Mouse (Mus musculus): ENCODE measurements around the gene Gm10260. TPM values are rescaled to one million over a fixed set of nuclear protein-coding genes. Genes with fewer than 3 reads are reported as not detected.

Gene Gm10260
- polyA plus RNA-seq, 1 experiment from 2014 or later: 2.4 TPM

- Histone ChIP-seq H3K9me3 (replicated peaks) (no peaks in the 10 kb centered on the region), H3K27me3 (replicated peaks) (no peaks in the 10 kb centered on the region), H3K36me3 (no peaks in the 10 kb centered on the region), H3K4me3 (replicated peaks) (no peak overlapping the region), H3K27ac (replicated peaks) (no peak overlapping the region), H3K9ac (replicated peaks) (no peak overlapping the region), H3K4me1 (peaks cover 15% of the 10 kb centered on the region), H3K4me2 (no peak overlapping the region)
- whole genome bisulfite sequencing: 91% methylated on average over 7 of the region's 7 CpGs
- ATAC-seq (ENCODE audit: low FRiP score): no peak
Measured at GRCm38 (mm10) chr13:97781637-97782036, 21.2 kb upstream of the Gm10260 start.

GRCm38 (mm10) chr13:97780556-97780955 is 20.1 kb upstream of the Gm10260 start:
- Histone ChIP-seq H3K27me3 (replicated peaks) (no peaks in the 10 kb centered on the region), H3K9me3 (replicated peaks) (no peaks in the 10 kb centered on the region), H3K36me3 (no peaks in the 10 kb centered on the region), H3K4me2 (no peak overlapping the region), H3K4me3 (replicated peaks) (no peak overlapping the region), H3K4me1 (peaks cover 15% of the 10 kb centered on the region), H3K27ac (replicated peaks) (no peak overlapping the region), H3K9ac (replicated peaks) (no peak overlapping the region)
- no peak for ATAC-seq (ENCODE audit: low FRiP score)
- 61% methylated on average over 2 of the region's 2 CpGs for WGBS

- no peaks in the 10 kb centered on the region for H3K27me3 ChIP-seq (replicated peaks)
- no peak overlapping the region for H3K4me3 ChIP-seq (replicated peaks)
- 78% methylated on average over 8 of the region's 8 CpGs for WGBS
- peaks cover 13% of the 10 kb centered on the region for H3K4me1 ChIP-seq
- H3K36me3 ChIP-seq: no peaks in the 10 kb centered on the region
- H3K27ac ChIP-seq (replicated peaks): 0 out of 2 replicates have a peak overlapping the region, but pooled peaks have one; percentile 13
- ATAC-seq (ENCODE audit: low FRiP score): no peak
- no peaks in the 10 kb centered on the region for H3K9me3 ChIP-seq (replicated peaks)
- H3K9ac ChIP-seq (replicated peaks): no peak overlapping the region
- H3K4me2 ChIP-seq: no peak overlapping the region
Measured at GRCm38 (mm10) chr13:97779657-97780445, 19.4 kb upstream of the Gm10260 start.

- WGBS: 85% methylated on average over 5 of the region's 5 CpGs
- H3K27me3 ChIP-seq (replicated peaks): no peaks in the 10 kb centered on the region
- no peak for ATAC-seq (ENCODE audit: low FRiP score)
- H3K4me1 ChIP-seq: peaks cover 12% of the 10 kb centered on the region
- no peaks in the 10 kb centered on the region for H3K36me3 ChIP-seq
- no peak overlapping the region for H3K4me2 ChIP-seq
- H3K9ac ChIP-seq (replicated peaks): no peak overlapping the region
- no peak overlapping the region for H3K27ac ChIP-seq (replicated peaks)
- no peaks in the 10 kb centered on the region for H3K9me3 ChIP-seq (replicated peaks)
- H3K4me3 ChIP-seq (replicated peaks): no peak overlapping the region
Measured at GRCm38 (mm10) chr13:97778698-97779194, 18.3 kb upstream of the Gm10260 start.

- Histone ChIP-seq H3K4me2 (no peak overlapping the region), H3K9me3 (replicated peaks) (no peaks in the 10 kb centered on the region), H3K27me3 (replicated peaks) (no peaks in the 10 kb centered on the region), H3K4me3 (replicated peaks) (no peak overlapping the region), H3K9ac (replicated peaks) (no peak overlapping the region), H3K27ac (replicated peaks) (no peak overlapping the region), H3K4me1 (peaks cover 12% of the 10 kb centered on the region), H3K36me3 (no peaks in the 10 kb centered on the region)
- no peak for ATAC-seq (ENCODE audit: low FRiP score)
- WGBS: 89% methylated on average over 2 of the region's 2 CpGs
Measured at GRCm38 (mm10) chr13:97777667-97778066, 17.2 kb upstream of the Gm10260 start.

- H3K4me1 ChIP-seq: peaks cover 12% of the 10 kb centered on the region
- no peaks in the 10 kb centered on the region for H3K27me3 ChIP-seq (replicated peaks)
- no peak overlapping the region for H3K27ac ChIP-seq (replicated peaks)
- 52% methylated on average over 3 of the region's 3 CpGs for WGBS
- no peak overlapping the region for H3K9ac ChIP-seq (replicated peaks)
- H3K9me3 ChIP-seq (replicated peaks): peaks cover 3% of the 10 kb centered on the region
- no peak overlapping the region for H3K4me2 ChIP-seq
- no peaks in the 10 kb centered on the region for H3K36me3 ChIP-seq
- no peak overlapping the region for H3K4me3 ChIP-seq (replicated peaks)
- no peak for ATAC-seq (ENCODE audit: low FRiP score)
Measured at GRCm38 (mm10) chr13:97776702-97777101, 16.3 kb upstream of the Gm10260 start.

GRCm38 (mm10) chr13:97775907-97776306 is 15.5 kb upstream of the Gm10260 start:
- Histone ChIP-seq H3K9ac (replicated peaks) (no peak overlapping the region), H3K36me3 (no peaks in the 10 kb centered on the region), H3K27ac (replicated peaks) (no peak overlapping the region), H3K27me3 (replicated peaks) (no peaks in the 10 kb centered on the region), H3K9me3 (replicated peaks) (peaks cover 5% of the 10 kb centered on the region), H3K4me3 (replicated peaks) (no peak overlapping the region), H3K4me2 (no peak overlapping the region), H3K4me1 (peaks cover 12% of the 10 kb centered on the region)
- 98% methylated on average over 8 of the region's 8 CpGs for WGBS
- no peak for ATAC-seq (ENCODE audit: low FRiP score)

- Histone ChIP-seq H3K4me1 (peaks cover 12% of the 10 kb centered on the region), H3K27ac (replicated peaks) (peak overlapping the region; percentile 68), H3K27me3 (replicated peaks) (no peaks in the 10 kb centered on the region), H3K36me3 (no peaks in the 10 kb centered on the region), H3K4me2 (0 out of 2 replicates have a peak overlapping the region, but pooled peaks have one; percentile 6), H3K9me3 (replicated peaks) (peaks cover 5% of the 10 kb centered on the region), H3K9ac (replicated peaks) (no peak overlapping the region), H3K4me3 (replicated peaks) (no peak overlapping the region)
- ATAC-seq (ENCODE audit: low FRiP score): peak; percentile 89
- WGBS: 13% methylated on average over 10 of the region's 10 CpGs
Measured at GRCm38 (mm10) chr13:97774740-97775425, 14.5 kb upstream of the Gm10260 start.

- 87% methylated on average over 3 of the region's 3 CpGs for WGBS
- Histone ChIP-seq H3K27me3 (replicated peaks) (no peaks in the 10 kb centered on the region), H3K4me1 (peaks cover 6% of the 10 kb centered on the region), H3K27ac (replicated peaks) (no peak overlapping the region), H3K4me2 (no peak overlapping the region), H3K9me3 (replicated peaks) (peaks cover 5% of the 10 kb centered on the region), H3K9ac (replicated peaks) (no peak overlapping the region), H3K36me3 (no peaks in the 10 kb centered on the region), H3K4me3 (replicated peaks) (no peak overlapping the region)
- ATAC-seq (ENCODE audit: low FRiP score): no peak
Measured at GRCm38 (mm10) chr13:97769205-97769604, 8.8 kb upstream of the Gm10260 start.

GRCm38 (mm10) chr13:97768803-97769202 is 8.4 kb upstream of the Gm10260 start:
- H3K9me3 ChIP-seq (replicated peaks): peaks cover 5% of the 10 kb centered on the region
- no peak overlapping the region for H3K4me3 ChIP-seq (replicated peaks)
- H3K9ac ChIP-seq (replicated peaks): no peak overlapping the region
- no peak for ATAC-seq (ENCODE audit: low FRiP score)
- H3K4me1 ChIP-seq: peaks cover 6% of the 10 kb centered on the region
- WGBS: 83% methylated on average over 3 of the region's 3 CpGs
- no peaks in the 10 kb centered on the region for H3K27me3 ChIP-seq (replicated peaks)
- H3K4me2 ChIP-seq: no peak overlapping the region
- H3K27ac ChIP-seq (replicated peaks): no peak overlapping the region
- no peaks in the 10 kb centered on the region for H3K36me3 ChIP-seq

GRCm38 (mm10) chr13:97768046-97768682 is 7.7 kb upstream of the Gm10260 start:
- Histone ChIP-seq H3K4me3 (replicated peaks) (no peak overlapping the region), H3K9me3 (replicated peaks) (peaks cover 5% of the 10 kb centered on the region), H3K4me1 (peaks cover 10% of the 10 kb centered on the region), H3K27me3 (replicated peaks) (no peaks in the 10 kb centered on the region), H3K4me2 (no peak overlapping the region), H3K36me3 (no peaks in the 10 kb centered on the region), H3K27ac (replicated peaks) (no peak overlapping the region; the same call in 1 of the 2 replicates), H3K9ac (replicated peaks) (no peak overlapping the region)
- WGBS: 53% methylated on average over 7 of the region's 7 CpGs
- 0 out of 2 replicates have a peak, but pooled peaks have one; percentile 28 for ATAC-seq (ENCODE audit: low FRiP score)
